Mouse (Mus musculus) kidney, adult 2 months (tissue): ENCODE data around the gene Shtn1. TPM values are rescaled to one million over a fixed set of nuclear protein-coding genes. Genes with fewer than 3 reads are reported as not detected.

ENCODE experiments used
- DNase-seq: peaks from one replicate; pipeline ENCODE4 v3.0.0; 2021
- H3K27ac ChIP-seq: fragments of 200-500 bp; 2 replicates; pipeline ENCODE4 v1.5.1; 2012; ENCODE audit warnings: low read depth, low read length, control low read depth, inconsistent platforms; ENCODE audit not compliant: insufficient read depth
- H3K27me3 ChIP-seq: fragments of 200-500 bp; replicated peaks from 2 replicates; pipeline ENCODE4 v1.6.1; 2012; ENCODE audit warnings: mild to moderate bottlenecking, moderate library complexity, low read length, inconsistent platforms; ENCODE audit not compliant: control insufficient read depth, insufficient read depth
- H3K36me3 ChIP-seq: fragments of 200-500 bp; 2 replicates; pipeline ENCODE4 v1.6.1; 2012; ENCODE audit warnings: mild to moderate bottlenecking, moderate library complexity, low read length, inconsistent platforms; ENCODE audit not compliant: control insufficient read depth, insufficient read depth
- H3K4me1 ChIP-seq: fragments of 200-500 bp; 2 replicates; pipeline ENCODE4 v1.6.1; 2011; ENCODE audit warnings: low read length; ENCODE audit not compliant: control insufficient read depth, insufficient read depth
- H3K4me3 ChIP-seq: fragments of 200-500 bp; 2 replicates; pipeline ENCODE4 v1.5.1; 2011; ENCODE audit warnings: mild to moderate bottlenecking, low read depth, low read length, control low read depth; ENCODE audit not compliant: insufficient read depth
- CTCF ChIP-seq: fragments of 200-500 bp; conservative IDR thresholded peaks from 2 replicates; pipeline ENCODE4 v1.5.1; 2011; ENCODE audit warnings: low read depth, mild to moderate bottlenecking, control low read depth, low read length, moderate library complexity, mixed read lengths; ENCODE audit not compliant: insufficient read depth, insufficient read length
- POLR2A ChIP-seq: fragments of 200-500 bp; IDR thresholded peaks from one replicate; pipeline ENCODE4 v1.6.1; 2011; ENCODE audit warnings: low read depth, low read length, control low read depth
- WGBS: fragments of 180-500 bp; shearing (Covaris S2); methylation state at CpG from one replicate; pipeline ENCODE4 v1.1.7; 2018; 5-methylcytosine and 5-hydroxymethylcytosine counted together
- polyA plus RNA-seq: library from polyadenylated mRNA; depleted of rRNA; stranded (reverse); fragments of >200 nt; gene quantifications from 2 replicates; pipeline ENCODE4 v1.2.3, GENCODE M21; 2012

Gene Shtn1
- polyA plus RNA-seq, 1 experiment, result 3.7 TPM

GRCm38 (mm10) chr19:59066670-59067069 is 9.2 kb downstream of the Shtn1 start:
- Histone ChIP-seq H3K27me3 (no peaks in the 10 kb centered on the region), H3K4me1 (0 out of 2 replicates have a peak, but pooled peaks cover 3% of the 10 kb centered on the region), H3K36me3 (no peaks in the 10 kb centered on the region), H3K27ac (no peak overlapping the region), H3K4me3 (no peak overlapping the region)
- no peak for DNase-seq
- no peak for TF ChIP-seq CTCF
- no peak for TF ChIP-seq POLR2A
- 96% methylated on average over 2 of the region's 2 CpGs for whole genome bisulfite sequencing

- H3K27ac ChIP-seq, result no peak overlapping the region
- H3K36me3 ChIP-seq, result no peaks in the 10 kb centered on the region
- no peak overlapping the region for H3K4me3 ChIP-seq
- 65% methylated on average over 5 of the region's 5 CpGs for WGBS
- no peak for TF ChIP-seq POLR2A
- TF ChIP-seq CTCF, result no peak
- no peak for DNase-seq
- 0 out of 2 replicates have a peak, but pooled peaks cover 3% of the 10 kb centered on the region for H3K4me1 ChIP-seq
- no peaks in the 10 kb centered on the region for H3K27me3 ChIP-seq
These were observed 9.8 kb downstream of the Shtn1 start for GRCm38 (mm10) chr19:59066115-59066514.

- Histone ChIP-seq H3K4me3 (no peak overlapping the region), H3K27me3 (no peaks in the 10 kb centered on the region), H3K36me3 (no peaks in the 10 kb centered on the region), H3K4me1 (0 out of 2 replicates have a peak, but pooled peaks cover 3% of the 10 kb centered on the region), H3K27ac (no peak overlapping the region)
- DNase-seq, result no peak
- TF ChIP-seq CTCF (no peak), POLR2A (no peak)
- WGBS, result 84% methylated on average over 5 of the region's 5 CpGs
These were observed 11.3 kb downstream of the Shtn1 start for GRCm38 (mm10) chr19:59064616-59065015.

- WGBS, result 67% methylated on average over 5 of the region's 5 CpGs
These were observed 12.3 kb downstream of the Shtn1 start for GRCm38 (mm10) chr19:59063568-59063967.

GRCm38 (mm10) chr19:59058105-59058504 is 17.8 kb downstream of the Shtn1 start:
- no peak for DNase-seq
- Histone ChIP-seq H3K27ac (no peak overlapping the region), H3K27me3 (no peaks in the 10 kb centered on the region), H3K4me1 (no peaks in the 10 kb centered on the region), H3K36me3 (no peaks in the 10 kb centered on the region), H3K4me3 (no peak overlapping the region)
- 88% methylated on average over 4 of the region's 4 CpGs for WGBS
- TF ChIP-seq POLR2A, result no peak

More at GRCm38 (mm10) chr19:59063568-59063967, 12.3 kb downstream of the Shtn1 start:
- DNase-seq, result no peak
- H3K27ac ChIP-seq, result no peak overlapping the region
- H3K4me3 ChIP-seq, result no peak overlapping the region
- H3K27me3 ChIP-seq, result no peaks in the 10 kb centered on the region
- TF ChIP-seq POLR2A (no peak), CTCF (no peak)
- no peaks in the 10 kb centered on the region for H3K36me3 ChIP-seq
- H3K4me1 ChIP-seq, result 0 out of 2 replicates have a peak, but pooled peaks cover 3% of the 10 kb centered on the region

GRCm38 (mm10) chr19:59057366-59057765 is 18.5 kb downstream of the Shtn1 start:
- H3K36me3 ChIP-seq, result no peaks in the 10 kb centered on the region
- no peaks in the 10 kb centered on the region for H3K4me1 ChIP-seq
- WGBS, result 63% methylated on average over 5 of the region's 5 CpGs
- H3K27me3 ChIP-seq, result no peaks in the 10 kb centered on the region
- TF ChIP-seq POLR2A, result no peak
- no peak overlapping the region for H3K27ac ChIP-seq
- no peak for DNase-seq
- H3K4me3 ChIP-seq, result no peak overlapping the region

GRCm38 (mm10) chr19:59054632-59054951 is 21.3 kb downstream of the Shtn1 start:
- no peaks in the 10 kb centered on the region for H3K36me3 ChIP-seq
- DNase-seq, result no peak
- TF ChIP-seq CTCF (no peak), POLR2A (no peak)
- 81% methylated on average over 6 of the region's 6 CpGs for WGBS
- no peak overlapping the region for H3K4me3 ChIP-seq
- no peak overlapping the region for H3K27ac ChIP-seq
- no peaks in the 10 kb centered on the region for H3K27me3 ChIP-seq
- H3K4me1 ChIP-seq, result no peaks in the 10 kb centered on the region
